Mouse (Mus musculus): ENCODE data around the gene Adm2. TPM values are rescaled to one million over a fixed set of nuclear protein-coding genes. Genes with fewer than 3 reads are reported as not detected.

Gene Adm2
- total RNA-seq (2012; rRNA removed) = 4.6 and 7.8 TPM in 2 replicates

GRCm38 (mm10) chr15:89322670-89323522 lies at the start of gene Adm2:
Gene Adm2 (plus strand): TSS chr15:89322720.
- Histone ChIP-seq H3K4me1 (ENCODE audit: control insufficient read depth in 2 of 2, insufficient read depth in 2 of 2, low read length in 2 of 2, poor library complexity in 1 of 2) (peaks cover 0 to 6% of the 10 kb centered on the region in 2 experiments; a peak in 1 of 4 replicates), H3K4me3 (ENCODE audit: insufficient read depth in 1 of 2, low read depth in 1 of 2, low read length in 2 of 2, poor library complexity in 1 of 2, severe bottlenecking in 1 of 2) (peak within 1 kb of the TSS; percentile 69 to 72), H3K9ac (ENCODE audit: insufficient read depth, low read depth, low read length, poor library complexity, severe bottlenecking) (peak within 1 kb of the TSS; percentile 65), H3K36me3 (ENCODE audit: control insufficient read depth, insufficient read depth, low read length, poor library complexity, severe bottlenecking) (peaks cover 2% of the 10 kb centered on the region; the same call in 1 of the 2 replicates), H3K9me3 (ENCODE audit: control insufficient read depth, insufficient read depth, low read depth, low read length) (no peaks in the 10 kb centered on the region), H3K27ac (ENCODE audit: insufficient read depth, low read depth, low read length, poor library complexity, severe bottlenecking) (no peak within 1 kb of the TSS; the same call in 1 of the 2 replicates)
- no peak for DNase-seq (ENCODE audit: low read depth, low spot score)
- TF ChIP-seq HCFC1 (IDR thresholded peaks at IDR 0.05; ENCODE audit: borderline replicate concordance, insufficient read depth, low read length) (no peak), ZNF384 (IDR thresholded peaks at IDR 0.05; ENCODE audit: low read depth, low read length) (no peak), CHD2 (IDR thresholded peaks at IDR 0.05; ENCODE audit: low read depth, low read length) (no peak), MAFK (IDR thresholded peaks at IDR 0.05; ENCODE audit: insufficient read depth, low read depth, low read length) (no peak), ZC3H11A (IDR thresholded peaks at IDR 0.05; ENCODE audit: borderline replicate concordance, low read depth, low read length) (no peak)
- in situ Hi-C loops (cut with MboI; ENCODE audit: low sequenced_read_pairs in 2 of 2, unreplicated experiment in 2 of 2) = no loop called here

- no peaks in the 10 kb centered on the region for H3K4me1 ChIP-seq (ENCODE audit: control insufficient read depth in 2 of 2, insufficient read depth in 2 of 2, low read length in 2 of 2, poor library complexity in 1 of 2)
- H3K9me3 ChIP-seq (ENCODE audit: control insufficient read depth, insufficient read depth, low read depth, low read length) = no peaks in the 10 kb centered on the region
- TF ChIP-seq ZC3H11A (IDR thresholded peaks at IDR 0.05; ENCODE audit: borderline replicate concordance, low read depth, low read length) (no peak), ZNF384 (IDR thresholded peaks at IDR 0.05; ENCODE audit: low read depth, low read length) (no peak), CHD2 (IDR thresholded peaks at IDR 0.05; ENCODE audit: low read depth, low read length) (no peak), MAFK (IDR thresholded peaks at IDR 0.05; ENCODE audit: insufficient read depth, low read depth, low read length) (no peak), HCFC1 (IDR thresholded peaks at IDR 0.05; ENCODE audit: borderline replicate concordance, insufficient read depth, low read length) (no peak)
- H3K9ac ChIP-seq (ENCODE audit: insufficient read depth, low read depth, low read length, poor library complexity, severe bottlenecking) = no peak overlapping the region
- no peak overlapping the region for H3K27ac ChIP-seq (ENCODE audit: insufficient read depth, low read depth, low read length, poor library complexity, severe bottlenecking)
- no peak for DNase-seq (ENCODE audit: low read depth, low spot score)
- in situ Hi-C loops (cut with MboI; ENCODE audit: low sequenced_read_pairs in 2 of 2, unreplicated experiment in 2 of 2) = no loop called here
- H3K4me3 ChIP-seq (ENCODE audit: insufficient read depth in 1 of 2, low read depth in 1 of 2, low read length in 2 of 2, poor library complexity in 1 of 2, severe bottlenecking in 1 of 2) = no peak overlapping the region
- no peaks in the 10 kb centered on the region for H3K36me3 ChIP-seq (ENCODE audit: control insufficient read depth, insufficient read depth, low read length, poor library complexity, severe bottlenecking)
These were observed 47.0 kb upstream of the Adm2 start for GRCm38 (mm10) chr15:89275497-89275896.

- H3K9me3 ChIP-seq (ENCODE audit: control insufficient read depth, insufficient read depth, low read depth, low read length) = no peaks in the 10 kb centered on the region
- no peak for DNase-seq (ENCODE audit: low read depth, low spot score)
- H3K4me3 ChIP-seq (ENCODE audit: insufficient read depth in 1 of 2, low read depth in 1 of 2, low read length in 2 of 2, poor library complexity in 1 of 2, severe bottlenecking in 1 of 2) = no peak overlapping the region
- H3K9ac ChIP-seq (ENCODE audit: insufficient read depth, low read depth, low read length, poor library complexity, severe bottlenecking) = no peak overlapping the region
- H3K27ac ChIP-seq (ENCODE audit: insufficient read depth, low read depth, low read length, poor library complexity, severe bottlenecking) = no peak overlapping the region
- H3K4me1 ChIP-seq (ENCODE audit: control insufficient read depth in 2 of 2, insufficient read depth in 2 of 2, low read length in 2 of 2, poor library complexity in 1 of 2) = peaks cover 3 to 5% of the 10 kb centered on the region in 2 experiments; a peak in 1 of 4 replicates
- in situ Hi-C loops (cut with MboI; ENCODE audit: low sequenced_read_pairs in 2 of 2, unreplicated experiment in 2 of 2) = no loop called here
- H3K36me3 ChIP-seq (ENCODE audit: control insufficient read depth, insufficient read depth, low read length, poor library complexity, severe bottlenecking) = 0 out of 2 replicates have a peak, but pooled peaks cover 5% of the 10 kb centered on the region
- TF ChIP-seq MAFK (IDR thresholded peaks at IDR 0.05; ENCODE audit: insufficient read depth, low read depth, low read length) (no peak), ZC3H11A (IDR thresholded peaks at IDR 0.05; ENCODE audit: borderline replicate concordance, low read depth, low read length) (no peak), ZNF384 (IDR thresholded peaks at IDR 0.05; ENCODE audit: low read depth, low read length) (no peak), CHD2 (IDR thresholded peaks at IDR 0.05; ENCODE audit: low read depth, low read length) (no peak), HCFC1 (IDR thresholded peaks at IDR 0.05; ENCODE audit: borderline replicate concordance, insufficient read depth, low read length) (no peak)
These were observed 45.2 kb upstream of the Adm2 start for GRCm38 (mm10) chr15:89277366-89277765.

GRCm38 (mm10) chr15:89282546-89282945 lies 40.0 kb upstream of the Adm2 start:
- in situ Hi-C loops (cut with MboI; ENCODE audit: low sequenced_read_pairs in 2 of 2, unreplicated experiment in 2 of 2) = no loop called here
- Histone ChIP-seq H3K4me1 (ENCODE audit: control insufficient read depth in 2 of 2, insufficient read depth in 2 of 2, low read length in 2 of 2, poor library complexity in 1 of 2) (peaks cover 3 to 8% of the 10 kb centered on the region in 2 experiments; a peak in 1 of 4 replicates), H3K9ac (ENCODE audit: insufficient read depth, low read depth, low read length, poor library complexity, severe bottlenecking) (no peak overlapping the region), H3K36me3 (ENCODE audit: control insufficient read depth, insufficient read depth, low read length, poor library complexity, severe bottlenecking) (peaks cover 20% of the 10 kb centered on the region), H3K4me3 (ENCODE audit: insufficient read depth in 1 of 2, low read depth in 1 of 2, low read length in 2 of 2, poor library complexity in 1 of 2, severe bottlenecking in 1 of 2) (no peak overlapping the region), H3K9me3 (ENCODE audit: control insufficient read depth, insufficient read depth, low read depth, low read length) (no peaks in the 10 kb centered on the region), H3K27ac (ENCODE audit: insufficient read depth, low read depth, low read length, poor library complexity, severe bottlenecking) (no peak overlapping the region)
- no peak for DNase-seq (ENCODE audit: low read depth, low spot score)
- TF ChIP-seq ZC3H11A (IDR thresholded peaks at IDR 0.05; ENCODE audit: borderline replicate concordance, low read depth, low read length) = no peak
- no peak for TF ChIP-seq HCFC1 (IDR thresholded peaks at IDR 0.05; ENCODE audit: borderline replicate concordance, insufficient read depth, low read length)
- no peak for TF ChIP-seq CHD2 (IDR thresholded peaks at IDR 0.05; ENCODE audit: low read depth, low read length)
- TF ChIP-seq ZNF384 (IDR thresholded peaks at IDR 0.05; ENCODE audit: low read depth, low read length) = no peak
- TF ChIP-seq MAFK (IDR thresholded peaks at IDR 0.05; ENCODE audit: insufficient read depth, low read depth, low read length) = no peak

Data from ES-E14 (cell line).